Comparison of ENCODE assay signal across 9 mouse cellular contexts in genomic region chr2:109989196-109989595, GRCm38 (mm10). TPM values are rescaled to one million over a fixed set of nuclear protein-coding genes. Genes with fewer than 3 reads are reported as not detected.
DNase-seq lines count a peak whose midpoint lies in the region; ATAC-seq lines count a peak whose summit lies in the region.
"Had no signal": no experiment of that assay in that cellular context is flagged by ENCODE, and none has a peak within 500 bp of the region (broad histone marks: within the 10 kb centered on the region; RNA-seq: fewer than 3 reads in every experiment).

No protein-coding gene starts in this region.

- peaks cover 61% of the 10 kb centered on the region for H3K4me1 ChIP-seq in heart, embryonic 12.5 days (replicated peaks)
- H3K4me1 ChIP-seq in hindbrain, embryonic 10.5 days (replicated peaks), result peaks cover 69% of the 10 kb centered on the region
- peaks cover 37% of the 10 kb centered on the region for H3K4me1 ChIP-seq in limb, embryonic 15.5 days

- no peak for DNase-seq in heart, postnatal 25 days (ENCODE audit: low spot score)
- DNase-seq in Muller cell, postnatal 12 days (ENCODE audit: inconsistent ontology term), result peak; percentile 70
- peak; percentile 28 for DNase-seq in hindbrain, embryonic 10.5 days (ENCODE audit: low spot score)
- no peak for DNase-seq in left cerebral cortex, adult 8-10 months (ENCODE audit: low spot score in 2 of 2)
- no peak for DNase-seq in left cerebral cortex, adult 9 months (ENCODE audit: low spot score in 2 of 2)
- DNase-seq: lung, postnatal 10 days had no signal

- no peak overlapping the region for H3K9ac ChIP-seq in heart, embryonic 12.5 days
- no peak overlapping the region for H3K9ac ChIP-seq in limb, embryonic 15.5 days

- H3K9me3 ChIP-seq in heart, embryonic 12.5 days (replicated peaks), result no peaks in the 10 kb centered on the region
- H3K9me3 ChIP-seq in hindbrain, embryonic 10.5 days, result no peaks in the 10 kb centered on the region
- H3K9me3 ChIP-seq in limb, embryonic 15.5 days, result no peaks in the 10 kb centered on the region

- H3K36me3 ChIP-seq in heart, embryonic 12.5 days, result no peaks in the 10 kb centered on the region
- peaks cover 11% of the 10 kb centered on the region; the same call in 1 of the 2 replicates for H3K36me3 ChIP-seq in hindbrain, embryonic 10.5 days
- H3K36me3 ChIP-seq in limb, embryonic 15.5 days, result no peaks in the 10 kb centered on the region

- H3K4me3 ChIP-seq in heart, embryonic 12.5 days, result no peak overlapping the region
- 0 out of 2 replicates have a peak overlapping the region, but pooled peaks have one; percentile 9 for H3K4me3 ChIP-seq in hindbrain, embryonic 10.5 days
- H3K4me3 ChIP-seq in limb, embryonic 15.5 days, result no peak overlapping the region

- no peaks in the 10 kb centered on the region for H3K27me3 ChIP-seq in heart, embryonic 12.5 days (replicated peaks)
- no peaks in the 10 kb centered on the region for H3K27me3 ChIP-seq in hindbrain, embryonic 10.5 days (ENCODE audit: insufficient read depth, poor library complexity, severe bottlenecking)
- no peaks in the 10 kb centered on the region for H3K27me3 ChIP-seq in limb, embryonic 15.5 days

- 0 out of 2 replicates have a peak overlapping the region, but pooled peaks have one; percentile 13 for H3K4me2 ChIP-seq in heart, embryonic 12.5 days
- H3K4me2 ChIP-seq in limb, embryonic 15.5 days, result no peak overlapping the region

- 9% methylated on average over 3 of the region's 3 CpGs for WGBS in heart, embryonic 12.5 days
- 8% methylated on average over 3 of the region's 3 CpGs for WGBS in hindbrain, embryonic 10.5 days
- WGBS in limb, embryonic 15.5 days, result 21% methylated on average over 3 of the region's 3 CpGs

- no peak for ATAC-seq in heart, embryonic 12.5 days (ENCODE audit: insufficient number of reproducible peaks, low FRiP score)
- ATAC-seq in limb, embryonic 15.5 days (ENCODE audit: insufficient number of reproducible peaks, low FRiP score, low TSS enrichment, low read depth), result no peak
- ATAC-seq in CD4-positive, CD25-positive, alpha-beta regulatory T cell, adult 4 months, result no peak

- H3K27ac ChIP-seq in heart, embryonic 12.5 days (ENCODE audit: poor library complexity, severe bottlenecking), result peak overlapping the region; percentile 64
- H3K27ac ChIP-seq in hindbrain, embryonic 10.5 days, result peak overlapping the region; percentile 74
- H3K27ac ChIP-seq in limb, embryonic 15.5 days, result peak overlapping the region; percentile 54; the same call in 1 of the 2 replicates

- intact Hi-C loops in heart, postnatal 25 days (cut with DNase I), result no loop called here

RNA-seq across cellular contexts. Expression of gene Ccdc34, which starts 28.4 kb away (rescaled TPM):
- 28.7 and 32.3 TPM in 2 replicates for polyA plus RNA-seq in heart, embryonic 12.5 days (2016; fragmentation: Nextera tagmentation; extraction: Ambion mirVana)
- 1 to 10 TPM; 5.3 to 6.0 TPM for total RNA-seq in heart, postnatal 25 days (2021)
- polyA plus RNA-seq in hindbrain, embryonic 10.5 days (2016; fragmentation: Nextera tagmentation; extraction: Ambion mirVana), result 41.2 and 53.1 TPM in 2 replicates
- polyA plus RNA-seq in limb, embryonic 15.5 days (2015; fragmentation: Nextera tagmentation; extraction: Ambion mirVana), result 35.5 and 38.5 TPM in 2 replicates
- polyA plus RNA-seq in CD4-positive, CD25-positive, alpha-beta regulatory T cell, adult 4 months (2017; shearing (Covaris generic)), result 1 to 10 TPM; 4.5 to 6.6 TPM
- 10 to 100 TPM; 12.3 to 14.8 (median 14.2) TPM for total RNA-seq in left cerebral cortex, adult 8-10 months (2022)

Comparison
In these comparisons a context has a peak if more than half of its experiments do, and no peak if none do; other contexts are left out.
1. DNase-seq: peak in Muller cell, postnatal 12 days (single experiment) and hindbrain, embryonic 10.5 days (single experiment); none in heart, postnatal 25 days (single experiment), left cerebral cortex, adult 8-10 months (0 of 2) and left cerebral cortex, adult 9 months (0 of 2).
2. Peak in every context shown above with its lines, with median percentiles within 50 percentile points of each other: H3K27ac ChIP-seq.